In genomic region chr17:87405576-87405975, GRCm38 (mm10) we compare ENCODE assay signal across 16 mouse cellular contexts. TPM values are rescaled to one million over a fixed set of nuclear protein-coding genes. Genes with fewer than 3 reads are reported as not detected.
DNase-seq lines count a peak whose midpoint lies in the region; ATAC-seq and TF ChIP-seq lines count a peak whose summit lies in the region.
"Had no signal": no experiment of that assay in that cellular context is flagged by ENCODE, and none has a peak within 500 bp of the region (broad histone marks: within the 10 kb centered on the region; RNA-seq: fewer than 3 reads in every experiment).

No protein-coding gene starts in this region.

- no peak overlapping the region for H3K9ac ChIP-seq in MEL (ENCODE audit: control insufficient read depth, low read depth, low read length, poor library complexity, severe bottlenecking)
- H3K9ac ChIP-seq in forebrain, embryonic 15.5 days (replicated peaks): no peak overlapping the region

- no peak overlapping the region for H3K4me2 ChIP-seq in forebrain, embryonic 15.5 days (replicated peaks)

- WGBS in forebrain, embryonic 15.5 days: 76% methylated on average over 11 of the region's 11 CpGs

- TF ChIP-seq EP300 in MEL (IDR thresholded peaks at IDR 0.05; ENCODE audit: low read depth in 1 of 2, low read length in 2 of 2): no peak

- TF ChIP-seq RAD21 in MEL (IDR thresholded peaks at IDR 0.05; ENCODE audit: low read depth, low read length): no peak

- no peaks in the 10 kb centered on the region for H3K27me3 ChIP-seq in MEL (ENCODE audit: control insufficient read depth in 1 of 2, insufficient read depth in 2 of 2, low read length in 2 of 2)
- no peaks in the 10 kb centered on the region for H3K27me3 ChIP-seq in forebrain, embryonic 15.5 days

- ATAC-seq in forebrain, embryonic 15.5 days (replicated peaks): no peak
- ATAC-seq: intestine, embryonic 16.5 days had no signal

- H3K27ac ChIP-seq in MEL (ENCODE audit: control insufficient read depth, low read depth, low read length): no peak overlapping the region
- H3K27ac ChIP-seq in embryonic fibroblast, embryonic 13.5 days (ENCODE audit: insufficient read depth, low read length): peak overlapping the region; percentile 81
- H3K27ac ChIP-seq in forebrain, embryonic 15.5 days (replicated peaks): no peak overlapping the region

- no peaks in the 10 kb centered on the region for H3K4me1 ChIP-seq in MEL (ENCODE audit: control insufficient read depth in 1 of 2, insufficient read depth in 2 of 2, low read length in 2 of 2)
- no peaks in the 10 kb centered on the region for H3K4me1 ChIP-seq in embryonic fibroblast, embryonic 13.5 days (ENCODE audit: control insufficient read depth, insufficient read depth, low read length)
- no peaks in the 10 kb centered on the region for H3K4me1 ChIP-seq in forebrain, embryonic 15.5 days

- TF ChIP-seq CTCF in MEL (IDR thresholded peaks at IDR 0.05 in 2 of 3, conservative IDR thresholded peaks at IDR 0.05 in 1 of 3; ENCODE audit: control insufficient read depth in 1 of 3, insufficient read depth in 1 of 3, low read depth in 2 of 3, low read length in 3 of 3, poor library complexity in 1 of 3, severe bottlenecking in 1 of 3): no peak
- no peak for TF ChIP-seq CTCF in embryonic fibroblast, embryonic 13.5 days (IDR thresholded peaks at IDR 0.05; ENCODE audit: borderline replicate concordance, insufficient read depth, low read length)

- H3K4me3 ChIP-seq in MEL (ENCODE audit: control insufficient read depth in 1 of 2, insufficient read depth in 1 of 2, low read depth in 2 of 2, low read length in 2 of 2): no peak overlapping the region
- no peak overlapping the region for H3K4me3 ChIP-seq in embryonic fibroblast, embryonic 13.5 days (ENCODE audit: insufficient read depth, low read length)
- no peak overlapping the region for H3K4me3 ChIP-seq in forebrain, embryonic 15.5 days
- H3K4me3 ChIP-seq: erythroblast, embryonic 14.5 days had no signal

- TF ChIP-seq POLR2A in MEL (IDR thresholded peaks at IDR 0.05; ENCODE audit: control insufficient read depth in 1 of 2, insufficient read depth in 1 of 2, low read depth in 1 of 2, low read length in 2 of 2, poor library complexity in 1 of 2): no peak
- no peak for TF ChIP-seq POLR2A in embryonic fibroblast, embryonic 13.5 days (IDR thresholded peaks at IDR 0.05; ENCODE audit: low read depth, low read length)

- H3K9me3 ChIP-seq in MEL (replicated peaks; ENCODE audit: insufficient read depth, low read length): no peaks in the 10 kb centered on the region
- no peaks in the 10 kb centered on the region for H3K9me3 ChIP-seq in forebrain, embryonic 15.5 days

- DNase-seq in heart, adult 8-10 months (ENCODE audit: low spot score): peak; percentile 22
- no peak for DNase-seq in heart, postnatal 25 days (ENCODE audit: low spot score)
- peak; percentile 26 for DNase-seq in MEL (ENCODE audit: low read depth, low spot score)
- peak; percentile 73 for DNase-seq in lung, postnatal 36 days
- no peak for DNase-seq in retina, postnatal 1 day
- DNase-seq in cerebellum, adult 18-20 months: no peak
- DNase-seq: cerebellum, adult 9-10 months; gastrocnemius, postnatal 14 days; heart, postnatal 14 days had no signal

- H3K36me3 ChIP-seq in MEL (ENCODE audit: control insufficient read depth in 1 of 2, insufficient read depth in 2 of 2, low read length in 2 of 2): no peaks in the 10 kb centered on the region; a peak in 1 of 4 replicates
- no peaks in the 10 kb centered on the region for H3K36me3 ChIP-seq in forebrain, embryonic 15.5 days

- H3K79me2 ChIP-seq in MEL (ENCODE audit: control insufficient read depth, insufficient read depth, low read length, poor library complexity): no peaks in the 10 kb centered on the region

- intact Hi-C loops in heart, postnatal 25 days (cut with DNase I): no loop called here

TF ChIP-seq in MEL, 35 proteins besides CTCF, POLR2A, EP300 and RAD21:
- TF ChIP-seq MAX (IDR thresholded peaks at IDR 0.05; ENCODE audit: low read length) (no peak), MAZ (IDR thresholded peaks at IDR 0.05; ENCODE audit: low read depth, low read length) (no peak), TCF12 (IDR thresholded peaks at IDR 0.05; ENCODE audit: low read depth, low read length) (no peak)

RNA-seq across cellular contexts. Expression of gene Stpg4, which starts 22.0 kb away (rescaled TPM):
- not detected for total RNA-seq in heart, adult 8-10 months (2022)
- total RNA-seq in heart, postnatal 25 days (2021): not detected
- not detected in 2 replicates for total RNA-seq in MEL (2012; rRNA removed)
- not detected for polyA plus RNA-seq in MEL (2012; ENCODE audit: insufficient read depth in 1 of 2, insufficient read length in 2 of 2, low read depth in 1 of 2, low replicate concordance in 2 of 2, missing spikeins in 1 of 2)
- not detected in 2 replicates for polyA plus RNA-seq in embryonic fibroblast, embryonic 13.5 days (2011; ENCODE audit: insufficient read length, low read depth, missing spikeins)
- not detected in 2 replicates for polyA plus RNA-seq in forebrain, embryonic 15.5 days (2015; fragmentation: Nextera tagmentation; extraction: Ambion mirVana)
- total RNA-seq: gastrocnemius, postnatal 14 days; heart, postnatal 14 days; layer of hippocampus, postnatal 25 days had no signal
- polyA plus RNA-seq: erythroblast, embryonic 14.5 days; intestine, embryonic 16.5 days; lung, embryonic 16.5 days; neural tube, embryonic 11.5 days had no signal

RNA-seq across cellular contexts. Expression of gene Calm2, which starts 41.2 kb away (rescaled TPM):
- total RNA-seq in heart, adult 8-10 months (2022): 100 to 1,000 TPM; 143 to 158 (median 147) TPM
- total RNA-seq in heart, postnatal 25 days (2021): 100 to 1,000 TPM; 131 to 166 TPM
- total RNA-seq in MEL (2012; rRNA removed): 208 and 253 TPM in 2 replicates
- 100 to 1,000 TPM; 126 to 321 TPM for polyA plus RNA-seq in MEL (2012; ENCODE audit: insufficient read depth in 1 of 2, insufficient read length in 2 of 2, low read depth in 1 of 2, low replicate concordance in 2 of 2, missing spikeins in 1 of 2)
- 1,045 and 1,155 TPM in 2 replicates for polyA plus RNA-seq in embryonic fibroblast, embryonic 13.5 days (2011; ENCODE audit: insufficient read length, low read depth, missing spikeins)
- 1,787 and 1,813 TPM in 2 replicates for polyA plus RNA-seq in forebrain, embryonic 15.5 days (2015; fragmentation: Nextera tagmentation; extraction: Ambion mirVana)

Comparison
In these comparisons a context has a peak if more than half of its experiments do, and no peak if none do; other contexts are left out.
1. DNase-seq: peak in heart, adult 8-10 months (single experiment), MEL (single experiment) and lung, postnatal 36 days (single experiment); none in heart, postnatal 25 days (single experiment), retina, postnatal 1 day (single experiment) and cerebellum, adult 18-20 months (0 of 2).